ENCODE assay signal across 9 mouse cellular contexts in the genomic region with DNA sequence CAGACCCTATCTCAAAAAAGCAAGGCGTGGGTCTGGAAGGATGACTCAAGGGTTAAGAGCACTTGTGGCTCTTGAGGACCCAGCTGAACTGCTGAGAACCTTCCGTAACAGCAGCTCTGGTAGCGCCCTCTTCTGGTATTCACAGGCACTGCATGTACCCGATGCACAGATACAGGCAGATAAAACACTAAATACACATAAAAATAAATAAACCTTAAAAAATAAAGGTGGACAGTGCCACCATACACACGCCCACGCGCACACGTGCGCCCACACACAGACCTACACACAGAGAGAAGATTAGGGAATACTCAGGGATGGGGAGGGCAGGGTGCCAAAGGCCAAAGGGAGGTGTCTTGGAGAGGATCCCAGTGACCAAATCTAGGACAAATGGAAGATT. TPM values are rescaled to one million over a fixed set of nuclear protein-coding genes. Genes with fewer than 3 reads are reported as not detected.
A peak's percentile ranks its signal among the peaks of the same experiment; 100 is the strongest.
DNase-seq lines count a peak whose midpoint lies in the region; ATAC-seq and TF ChIP-seq lines count a peak whose summit lies in the region.
"Had no signal": no experiment of that assay in that cellular context is flagged by ENCODE, and none has a peak within 500 bp of the region (broad histone marks: within the 10 kb centered on the region; RNA-seq: fewer than 3 reads in every experiment).

No protein-coding gene starts in this region.

- intact Hi-C loops in gastrocnemius, postnatal 14 days (cut with DNase I; ENCODE audit: low total_unique reads): loop anchor here (5.0 kb wide), 1 partner anchor 40 kb away; no protein-coding TSS in a partner anchor

- no peaks in the 10 kb centered on the region for H3K9me3 ChIP-seq in hindbrain, embryonic 11.5 days (ENCODE audit: control insufficient read depth, low read length)
- H3K9me3 ChIP-seq in hindbrain, embryonic 13.5 days: no peaks in the 10 kb centered on the region
- H3K9me3 ChIP-seq in ES-Bruce4 (replicated peaks; ENCODE audit: control insufficient read depth, insufficient read depth, low read length, poor library complexity, severe bottlenecking): no peaks in the 10 kb centered on the region
- H3K9me3 ChIP-seq in liver, embryonic 13.5 days (replicated peaks): no peaks in the 10 kb centered on the region

- ATAC-seq in hindbrain, embryonic 11.5 days (ENCODE audit: low FRiP score): no peak
- no peak for ATAC-seq in hindbrain, embryonic 13.5 days (ENCODE audit: low FRiP score)
- ATAC-seq in liver, embryonic 13.5 days (ENCODE audit: low read depth): no peak

- no peaks in the 10 kb centered on the region for H3K36me3 ChIP-seq in hindbrain, embryonic 11.5 days (ENCODE audit: control insufficient read depth, insufficient read depth, low read length)
- no peaks in the 10 kb centered on the region for H3K36me3 ChIP-seq in hindbrain, embryonic 13.5 days
- no peaks in the 10 kb centered on the region for H3K36me3 ChIP-seq in ES-Bruce4 (ENCODE audit: control insufficient read depth, insufficient read depth, low read length, poor library complexity, severe bottlenecking)
- H3K36me3 ChIP-seq in liver, embryonic 13.5 days: no peaks in the 10 kb centered on the region

- H3K27ac ChIP-seq in hindbrain, embryonic 11.5 days (ENCODE audit: low read depth, low read length): no peak overlapping the region
- no peak overlapping the region for H3K27ac ChIP-seq in hindbrain, embryonic 13.5 days
- no peak overlapping the region for H3K27ac ChIP-seq in ES-Bruce4 (ENCODE audit: insufficient read depth, low read length)
- no peak overlapping the region for H3K27ac ChIP-seq in bone marrow macrophage, adult 2 months (ENCODE audit: insufficient read depth, low read depth, low read length)
- H3K27ac ChIP-seq in liver, embryonic 13.5 days: no peak overlapping the region

- TF ChIP-seq EP300 in ES-Bruce4 (IDR thresholded peaks at IDR 0.05; ENCODE audit: insufficient read depth, low read depth, low read length): no peak

- DNase-seq in hindbrain, embryonic 11.5 days (ENCODE audit: low spot score): peak; percentile 76
- peak; percentile 29 for DNase-seq in gastrocnemius, postnatal 14 days
- DNase-seq in liver, embryonic 13.5 days: peak; percentile 24
- peak; percentile 70 for DNase-seq in retina, postnatal 1 day
- DNase-seq in urinary bladder, postnatal 4 days (ENCODE audit: low spot score in 2 of 2): no peak

- no peak overlapping the region for H3K9ac ChIP-seq in hindbrain, embryonic 11.5 days (ENCODE audit: low read depth, low read length)
- no peak overlapping the region for H3K9ac ChIP-seq in hindbrain, embryonic 13.5 days
- no peak overlapping the region for H3K9ac ChIP-seq in ES-Bruce4 (ENCODE audit: low read depth, poor library complexity, severe bottlenecking)
- no peak overlapping the region for H3K9ac ChIP-seq in liver, embryonic 13.5 days

- no peak for TF ChIP-seq POLR2A in ES-Bruce4 (IDR thresholded peaks at IDR 0.05; ENCODE audit: insufficient read depth, low read length)
- no peak for TF ChIP-seq POLR2A in bone marrow macrophage, adult 2 months (IDR thresholded peaks at IDR 0.05; ENCODE audit: borderline replicate concordance, low read depth, low read length)

- H3K27me3 ChIP-seq in hindbrain, embryonic 11.5 days (ENCODE audit: control insufficient read depth, insufficient read depth, low read length): peaks cover 31% of the 10 kb centered on the region
- H3K27me3 ChIP-seq in hindbrain, embryonic 13.5 days: peaks cover 51% of the 10 kb centered on the region
- H3K27me3 ChIP-seq in ES-Bruce4 (ENCODE audit: control insufficient read depth, insufficient read depth, low read length, poor library complexity, severe bottlenecking): no peaks in the 10 kb centered on the region
- H3K27me3 ChIP-seq in liver, embryonic 13.5 days: peaks cover 42% of the 10 kb centered on the region

- no peak overlapping the region for H3K4me2 ChIP-seq in hindbrain, embryonic 11.5 days (replicated peaks; ENCODE audit: low read depth, low read length)
- no peak overlapping the region for H3K4me2 ChIP-seq in hindbrain, embryonic 13.5 days
- H3K4me2 ChIP-seq in liver, embryonic 13.5 days: no peak overlapping the region

- WGBS in hindbrain, embryonic 11.5 days: 8% methylated on average over 9 of the region's 9 CpGs
- 11% methylated on average over 9 of the region's 9 CpGs for WGBS in hindbrain, embryonic 13.5 days
- 7% methylated on average over 9 of the region's 9 CpGs for WGBS in liver, embryonic 13.5 days (ENCODE audit: insufficient replicate concordance)

- H3K4me3 ChIP-seq in hindbrain, embryonic 11.5 days (ENCODE audit: low read depth, low read length): no peak overlapping the region
- H3K4me3 ChIP-seq in hindbrain, embryonic 13.5 days: no peak overlapping the region
- H3K4me3 ChIP-seq in ES-Bruce4 (ENCODE audit: low read depth, low read length): no peak overlapping the region
- no peak overlapping the region for H3K4me3 ChIP-seq in bone marrow macrophage, adult 2 months (ENCODE audit: insufficient read depth, low read length)
- no peak overlapping the region for H3K4me3 ChIP-seq in liver, embryonic 13.5 days (replicated peaks)

- peak; percentile 89 for TF ChIP-seq CTCF in ES-Bruce4 (IDR thresholded peaks at IDR 0.05; ENCODE audit: low read depth, low read length)
- TF ChIP-seq CTCF in bone marrow macrophage, adult 2 months (IDR thresholded peaks at IDR 0.05; ENCODE audit: low read depth, low read length): peak; percentile 91

- H3K4me1 ChIP-seq in hindbrain, embryonic 11.5 days (replicated peaks; ENCODE audit: control insufficient read depth, insufficient read depth, low read length): peaks cover 6% of the 10 kb centered on the region; the same call in 1 of the 2 replicates
- peaks cover 11% of the 10 kb centered on the region for H3K4me1 ChIP-seq in hindbrain, embryonic 13.5 days (replicated peaks)
- no peaks in the 10 kb centered on the region for H3K4me1 ChIP-seq in ES-Bruce4 (ENCODE audit: control insufficient read depth, insufficient read depth, low read length)
- H3K4me1 ChIP-seq in bone marrow macrophage, adult 2 months (ENCODE audit: control insufficient read depth, insufficient read depth, low read length): no peaks in the 10 kb centered on the region
- H3K4me1 ChIP-seq in liver, embryonic 13.5 days (replicated peaks): peaks cover 12% of the 10 kb centered on the region

RNA-seq across cellular contexts. Expression of a gene that starts 6.1 kb away (rescaled TPM):
- polyA plus RNA-seq in hindbrain, embryonic 11.5 days (2014; fragmentation: Nextera tagmentation; extraction: Ambion mirVana): 0.73 and 1.6 TPM in 2 replicates
- polyA plus RNA-seq in hindbrain, embryonic 13.5 days (2015; fragmentation: Nextera tagmentation; extraction: Ambion mirVana): not detected in 2 replicates
- polyA plus RNA-seq in ES-Bruce4 (2011; ENCODE audit: insufficient read depth, insufficient read length, low read depth, missing spikeins): 0.48 and 0.81 TPM in 2 replicates
- not detected in 2 replicates for polyA plus RNA-seq in bone marrow macrophage, adult 2 months (2012; ENCODE audit: insufficient read depth, insufficient read length, missing spikeins)
- not detected for total RNA-seq in gastrocnemius, postnatal 14 days (2021)
- not detected in 2 replicates for polyA plus RNA-seq in liver, embryonic 13.5 days (2015; fragmentation: Nextera tagmentation; extraction: Ambion mirVana)

RNA-seq across cellular contexts. Expression of a gene that starts 31.9 kb away (rescaled TPM):
- 0.09 TPM in 1 of 2 replicates, not detected in the other for polyA plus RNA-seq in hindbrain, embryonic 11.5 days (2014; fragmentation: Nextera tagmentation; extraction: Ambion mirVana)
- polyA plus RNA-seq in hindbrain, embryonic 13.5 days (2015; fragmentation: Nextera tagmentation; extraction: Ambion mirVana): not detected in 2 replicates
- polyA plus RNA-seq in ES-Bruce4 (2011; ENCODE audit: insufficient read depth, insufficient read length, low read depth, missing spikeins): 5.6 and 7.1 TPM in 2 replicates
- polyA plus RNA-seq in bone marrow macrophage, adult 2 months (2012; ENCODE audit: insufficient read depth, insufficient read length, missing spikeins): 7.2 and 7.6 TPM in 2 replicates
- total RNA-seq in gastrocnemius, postnatal 14 days (2021): under 1 TPM; 0.59 to 0.66 TPM
- polyA plus RNA-seq in liver, embryonic 13.5 days (2015; fragmentation: Nextera tagmentation; extraction: Ambion mirVana): 0.08 and 0.09 TPM in 2 replicates

RNA-seq across cellular contexts. Expression of a gene that starts 34.0 kb away (rescaled TPM):
- polyA plus RNA-seq in hindbrain, embryonic 11.5 days (2014; fragmentation: Nextera tagmentation; extraction: Ambion mirVana): not detected in 2 replicates
- not detected in 2 replicates for polyA plus RNA-seq in hindbrain, embryonic 13.5 days (2015; fragmentation: Nextera tagmentation; extraction: Ambion mirVana)
- 0.85 and 1.5 TPM in 2 replicates for polyA plus RNA-seq in ES-Bruce4 (2011; ENCODE audit: insufficient read depth, insufficient read length, low read depth, missing spikeins)
- not detected in 2 replicates for polyA plus RNA-seq in bone marrow macrophage, adult 2 months (2012; ENCODE audit: insufficient read depth, insufficient read length, missing spikeins)
- not detected for total RNA-seq in gastrocnemius, postnatal 14 days (2021)
- not detected in 2 replicates for polyA plus RNA-seq in liver, embryonic 13.5 days (2015; fragmentation: Nextera tagmentation; extraction: Ambion mirVana)
- polyA plus RNA-seq: lung, embryonic 16.5 days had no signal

RNA-seq across cellular contexts. Expression of a gene that starts 55.0 kb away (rescaled TPM):
- polyA plus RNA-seq in hindbrain, embryonic 11.5 days (2014; fragmentation: Nextera tagmentation; extraction: Ambion mirVana): 0.93 and 1.2 TPM in 2 replicates
- 9.1 and 9.4 TPM in 2 replicates for polyA plus RNA-seq in hindbrain, embryonic 13.5 days (2015; fragmentation: Nextera tagmentation; extraction: Ambion mirVana)
- polyA plus RNA-seq in ES-Bruce4 (2011; ENCODE audit: insufficient read depth, insufficient read length, low read depth, missing spikeins): 0.88 and 1.4 TPM in 2 replicates
- not detected in 2 replicates for polyA plus RNA-seq in bone marrow macrophage, adult 2 months (2012; ENCODE audit: insufficient read depth, insufficient read length, missing spikeins)
- under 1 TPM; 0.38 to 0.45 TPM for total RNA-seq in gastrocnemius, postnatal 14 days (2021)
- polyA plus RNA-seq in liver, embryonic 13.5 days (2015; fragmentation: Nextera tagmentation; extraction: Ambion mirVana): 0.31 and 0.34 TPM in 2 replicates

RNA-seq across cellular contexts. Expression of a gene that starts 55.1 kb away (rescaled TPM):
- 19.8 and 20.6 TPM in 2 replicates for polyA plus RNA-seq in hindbrain, embryonic 11.5 days (2014; fragmentation: Nextera tagmentation; extraction: Ambion mirVana)
- 15.1 and 18.7 TPM in 2 replicates for polyA plus RNA-seq in hindbrain, embryonic 13.5 days (2015; fragmentation: Nextera tagmentation; extraction: Ambion mirVana)
- 13.4 and 15.5 TPM in 2 replicates for polyA plus RNA-seq in ES-Bruce4 (2011; ENCODE audit: insufficient read depth, insufficient read length, low read depth, missing spikeins)
- polyA plus RNA-seq in bone marrow macrophage, adult 2 months (2012; ENCODE audit: insufficient read depth, insufficient read length, missing spikeins): 18.2 and 18.5 TPM in 2 replicates
- 10 to 100 TPM; 12.0 to 15.3 TPM for total RNA-seq in gastrocnemius, postnatal 14 days (2021)
- 19.9 and 21.5 TPM in 2 replicates for polyA plus RNA-seq in liver, embryonic 13.5 days (2015; fragmentation: Nextera tagmentation; extraction: Ambion mirVana)

Comparison
In these comparisons a context has a peak if more than half of its experiments do, and no peak if none do; other contexts are left out.
1. DNase-seq: peak in hindbrain, embryonic 11.5 days (single experiment), gastrocnemius, postnatal 14 days (single experiment), liver, embryonic 13.5 days (single experiment) and retina, postnatal 1 day (single experiment); none in urinary bladder, postnatal 4 days (0 of 2).